Mouse (Mus musculus): ENCODE results near the gene Nkd1.

Nkd1 gene

DNA sequence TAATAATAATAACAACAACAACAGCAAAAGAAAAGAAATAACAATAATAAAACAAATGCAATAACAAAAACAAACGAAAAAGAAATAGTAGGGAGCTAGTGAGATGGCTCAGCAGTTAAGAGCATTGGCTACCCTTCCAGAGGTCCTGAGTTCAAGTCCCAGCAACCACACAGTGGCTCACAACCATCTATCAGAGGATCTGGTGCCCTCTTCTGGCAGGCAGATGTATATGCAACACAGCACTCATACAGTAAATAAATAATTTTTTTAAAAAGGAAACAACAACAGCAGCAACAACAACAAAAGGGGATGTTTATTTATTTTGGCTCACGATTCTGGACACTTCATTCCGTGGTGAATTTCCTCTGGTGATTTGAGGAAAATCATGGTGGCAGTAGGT lies 98.4 kb downstream of the Nkd1 start:
- DNase-seq (ENCODE audit: low spot score in 2 of 2): no peak

DNA sequence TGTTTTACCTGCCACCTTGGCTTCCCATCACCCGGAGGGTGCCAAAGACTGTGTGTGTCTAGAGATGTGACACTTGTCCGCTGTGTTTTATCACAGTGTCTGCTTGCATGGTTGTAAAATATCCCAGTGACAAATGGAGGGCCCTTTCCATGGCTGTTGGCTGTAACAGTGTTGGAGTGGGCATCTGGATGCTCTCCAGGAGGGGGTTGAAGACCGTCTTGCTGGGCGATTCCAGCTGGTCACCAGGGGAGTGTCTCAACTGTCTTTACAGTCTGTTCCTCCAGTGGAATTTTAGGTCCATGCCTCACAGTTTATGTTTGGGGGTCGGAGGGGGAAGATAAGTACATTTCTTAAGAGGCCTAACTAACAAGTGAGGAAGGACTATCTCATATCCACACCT lies 99.8 kb downstream of the Nkd1 start:
- no peak for DNase-seq (ENCODE audit: low spot score in 2 of 2)

- DNase-seq (ENCODE audit: low spot score in 2 of 2): peak; percentile 11 to 70
These were observed 100.3 kb downstream of the Nkd1 start for GRCm38 (mm10) chr8:88621408-88621807.

DNA sequence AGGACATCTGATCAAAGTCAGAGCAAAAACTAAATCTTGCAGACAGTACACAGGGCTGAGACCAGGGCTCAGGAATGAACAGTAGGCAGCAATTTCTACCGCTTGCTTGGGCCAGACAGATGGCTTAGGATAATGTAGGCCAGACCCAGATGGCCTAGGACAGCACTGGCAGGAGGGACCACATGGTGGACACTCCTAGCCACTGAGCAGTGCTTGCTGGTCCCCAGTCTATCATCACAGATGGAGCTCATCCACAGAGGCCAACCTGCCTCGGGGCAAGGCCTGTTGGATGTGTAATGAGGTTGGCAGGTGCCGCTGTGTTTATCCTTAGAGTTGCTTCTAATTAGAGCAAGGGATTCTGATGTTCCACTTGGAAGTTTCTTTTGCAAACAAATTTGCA lies 102.2 kb downstream of the Nkd1 start:
- no peak for DNase-seq (ENCODE audit: low spot score in 2 of 2)

GRCm38 (mm10) chr8:88624276-88624675 lies 103.1 kb downstream of the Nkd1 start:
- DNase-seq (ENCODE audit: low spot score in 2 of 2): no peak

- no peak for DNase-seq (ENCODE audit: low spot score in 2 of 2)
These were observed 105.3 kb downstream of the Nkd1 start for GRCm38 (mm10) chr8:88626433-88626832.

GRCm38 (mm10) chr8:88626940-88627264 lies 105.7 kb downstream of the Nkd1 start:
- no peak for DNase-seq (ENCODE audit: low spot score in 2 of 2)

GRCm38 (mm10) chr8:88627265-88627991 lies 106.3 kb downstream of the Nkd1 start:
- peak; percentile 68 to 71 for DNase-seq (ENCODE audit: low spot score in 2 of 2)

DNA sequence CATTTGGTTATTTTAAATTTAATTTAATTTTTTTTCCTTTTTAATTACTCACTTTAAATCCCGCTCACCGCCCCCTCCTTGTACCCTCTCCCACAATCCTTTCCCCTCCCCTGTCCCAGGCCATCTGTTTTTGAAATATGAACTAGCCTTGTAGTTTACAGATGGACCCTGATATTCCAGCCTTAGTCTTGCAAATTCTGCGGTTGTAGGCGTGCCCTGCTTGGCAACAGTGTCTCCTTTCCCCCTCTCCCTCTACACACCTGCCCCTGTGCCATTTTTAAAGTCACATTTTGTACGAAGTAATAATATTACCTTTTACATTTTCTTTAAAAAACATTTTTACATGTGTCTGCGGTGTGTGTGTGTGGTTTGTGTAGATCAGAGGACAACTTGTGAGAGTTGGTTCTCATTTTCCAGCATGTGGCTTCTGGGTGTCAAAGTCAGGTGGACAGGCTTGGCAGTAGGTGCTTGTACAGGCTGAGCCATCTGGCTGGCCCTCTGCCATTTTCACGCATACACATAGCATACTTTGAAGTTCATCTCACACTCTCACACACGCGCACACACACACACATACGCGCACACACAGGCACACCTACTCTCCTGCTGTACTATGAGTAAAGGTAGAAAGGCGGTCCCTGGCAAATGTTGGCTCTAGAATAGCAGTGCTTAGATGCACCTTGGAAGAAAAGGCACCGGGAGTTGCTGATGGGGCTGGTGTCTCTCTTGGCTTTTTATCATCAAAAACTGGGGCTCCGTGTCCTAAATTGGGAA lies 107.0 kb downstream of the Nkd1 start:
- DNase-seq (ENCODE audit: low spot score in 2 of 2): no peak

DNA sequence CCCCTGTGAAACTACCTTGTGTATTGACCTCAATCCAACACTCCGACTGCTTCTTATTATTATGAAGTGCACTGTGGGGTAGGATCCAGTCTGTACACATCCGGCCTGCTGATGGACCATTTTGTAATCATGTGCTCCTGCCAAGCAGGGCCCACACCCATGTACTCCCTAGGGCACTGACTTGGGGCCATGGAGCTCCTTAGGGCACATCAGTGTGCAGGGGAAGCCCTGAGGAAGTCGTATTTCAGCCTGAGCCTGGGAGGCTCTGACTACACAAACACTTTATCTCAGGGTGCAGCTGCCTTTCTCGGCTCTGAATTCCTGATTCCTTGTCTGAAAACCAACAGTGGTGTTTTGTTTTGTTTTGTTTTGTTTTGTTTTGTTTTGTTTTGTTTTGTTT lies 109.1 kb downstream of the Nkd1 start:
- DNase-seq (ENCODE audit: low spot score in 2 of 2): peak; percentile 30 to 49

DNA sequence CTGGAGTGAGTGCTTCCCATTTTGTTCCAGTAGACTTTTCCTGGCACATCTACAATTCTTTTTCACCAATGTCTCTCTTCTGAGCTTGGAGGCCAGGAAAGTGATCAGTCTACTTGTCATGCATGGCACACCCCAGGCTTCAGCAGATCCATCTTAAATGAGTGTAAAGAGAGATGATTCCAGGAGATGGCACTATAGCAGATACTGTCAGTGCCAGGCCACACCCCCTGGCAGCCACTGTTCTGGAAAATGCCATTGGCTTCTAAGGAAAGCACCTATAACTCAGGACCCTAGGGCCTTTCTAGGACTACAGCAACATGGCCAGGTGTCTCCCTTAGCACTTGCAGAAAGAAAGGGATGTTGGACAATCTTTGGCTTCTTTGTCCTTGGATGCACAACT lies 109.9 kb downstream of the Nkd1 start:
- peak in 1 of 2 experiments; percentile 7 for DNase-seq (ENCODE audit: low spot score in 2 of 2)

- DNase-seq (ENCODE audit: low spot score in 2 of 2): peak; percentile 71 to 88
These were observed 112.2 kb downstream of the Nkd1 start for GRCm38 (mm10) chr8:88633343-88633765.

DNA sequence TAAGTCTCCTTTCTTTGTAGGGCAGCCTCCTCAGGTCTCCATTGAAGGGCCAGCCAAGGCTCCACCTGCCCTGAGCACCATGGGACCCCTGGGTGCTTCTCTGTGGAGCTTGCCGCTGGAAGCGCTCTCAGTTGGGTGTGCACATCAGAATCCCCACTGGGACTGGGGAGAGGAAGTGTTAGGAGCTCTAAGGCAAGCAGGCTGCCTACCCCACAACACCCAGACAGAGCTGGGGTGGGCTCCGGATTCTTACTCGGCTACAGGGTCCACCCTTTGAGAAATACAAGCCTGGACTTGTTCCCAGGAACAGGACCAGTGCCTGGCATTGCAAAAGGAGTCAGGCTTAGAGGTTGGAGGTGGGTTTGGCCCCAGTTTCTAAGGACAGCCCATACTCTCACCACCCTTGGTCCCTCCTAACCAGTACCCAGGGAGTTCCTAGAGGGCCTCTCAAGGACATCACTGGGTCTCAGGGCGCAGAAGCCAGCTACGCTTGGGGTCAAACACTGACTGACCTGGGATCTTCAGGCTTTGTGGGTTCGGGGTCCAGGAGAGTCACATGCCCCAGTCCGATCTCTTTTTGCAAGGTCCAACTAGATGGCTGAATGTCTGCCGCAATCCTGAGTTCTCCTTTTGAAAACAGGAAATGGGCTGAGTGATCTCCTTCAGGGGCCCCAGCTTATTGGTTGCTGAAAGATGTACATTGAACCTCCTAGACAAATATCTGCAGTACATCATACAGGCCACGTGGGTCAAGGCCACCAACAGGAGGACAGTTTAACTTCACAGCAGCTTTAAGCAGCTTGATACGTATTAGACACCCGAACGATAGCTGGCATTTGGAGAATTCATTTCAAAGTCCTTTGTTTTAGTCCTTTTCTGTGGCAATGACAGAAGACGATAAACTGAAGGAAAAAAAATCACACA lies 114.6 kb downstream of the Nkd1 start, which contains the start of gene Snx20:
Gene Snx20, minus strand, starts transcription at position 655 of the 924 bp plus-strand sequence.
- DNase-seq (ENCODE audit: low spot score in 2 of 2): peak; percentile 42 to 67

DNA sequence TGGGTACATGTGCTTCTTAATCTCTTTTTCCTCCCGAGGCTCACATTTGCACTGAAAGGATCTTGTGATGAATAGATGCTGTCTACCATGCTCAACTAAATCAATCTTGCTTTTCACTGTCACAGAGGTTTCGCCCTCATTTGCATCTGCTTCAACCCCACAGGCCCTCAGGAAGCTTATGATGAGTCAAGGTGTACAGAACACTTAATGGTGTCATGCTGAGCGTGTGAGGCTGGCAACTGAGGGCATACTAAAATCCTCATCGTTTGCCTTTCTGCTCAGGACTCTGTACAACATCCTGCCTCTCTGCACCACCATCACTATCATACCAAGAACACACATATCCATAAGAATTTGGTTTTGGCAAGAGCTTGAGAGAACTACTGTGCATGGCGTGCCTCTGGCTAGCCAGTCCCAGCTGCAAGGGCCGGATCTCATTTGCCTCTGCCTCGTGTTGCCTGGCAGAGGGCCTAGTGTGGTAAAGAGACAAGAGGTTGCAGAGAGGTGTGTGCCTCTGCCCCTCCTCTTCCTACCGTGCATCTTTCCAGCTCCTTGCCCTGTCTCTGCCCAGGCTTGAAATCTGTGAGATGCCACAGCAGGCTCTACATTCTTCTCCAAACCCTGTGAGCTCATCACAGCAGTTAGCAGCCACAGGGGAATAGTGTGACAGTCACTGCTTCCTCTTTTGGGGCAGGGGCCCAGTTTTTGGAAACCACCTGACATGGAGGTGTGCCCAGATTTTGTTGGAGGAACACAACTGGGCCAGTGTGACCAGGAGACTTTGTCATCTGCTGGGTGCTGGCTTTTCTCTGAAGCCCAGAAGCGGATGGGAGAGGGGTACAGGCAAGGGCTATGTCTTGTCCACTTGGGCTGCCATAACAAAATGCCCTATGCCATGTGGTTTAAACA lies 116.2 kb downstream of the Nkd1 start:
- no peak for DNase-seq (ENCODE audit: low spot score in 2 of 2)

- no peak for DNase-seq (ENCODE audit: low spot score in 2 of 2)
These were observed 117.8 kb downstream of the Nkd1 start for GRCm38 (mm10) chr8:88638908-88639307.

DNA sequence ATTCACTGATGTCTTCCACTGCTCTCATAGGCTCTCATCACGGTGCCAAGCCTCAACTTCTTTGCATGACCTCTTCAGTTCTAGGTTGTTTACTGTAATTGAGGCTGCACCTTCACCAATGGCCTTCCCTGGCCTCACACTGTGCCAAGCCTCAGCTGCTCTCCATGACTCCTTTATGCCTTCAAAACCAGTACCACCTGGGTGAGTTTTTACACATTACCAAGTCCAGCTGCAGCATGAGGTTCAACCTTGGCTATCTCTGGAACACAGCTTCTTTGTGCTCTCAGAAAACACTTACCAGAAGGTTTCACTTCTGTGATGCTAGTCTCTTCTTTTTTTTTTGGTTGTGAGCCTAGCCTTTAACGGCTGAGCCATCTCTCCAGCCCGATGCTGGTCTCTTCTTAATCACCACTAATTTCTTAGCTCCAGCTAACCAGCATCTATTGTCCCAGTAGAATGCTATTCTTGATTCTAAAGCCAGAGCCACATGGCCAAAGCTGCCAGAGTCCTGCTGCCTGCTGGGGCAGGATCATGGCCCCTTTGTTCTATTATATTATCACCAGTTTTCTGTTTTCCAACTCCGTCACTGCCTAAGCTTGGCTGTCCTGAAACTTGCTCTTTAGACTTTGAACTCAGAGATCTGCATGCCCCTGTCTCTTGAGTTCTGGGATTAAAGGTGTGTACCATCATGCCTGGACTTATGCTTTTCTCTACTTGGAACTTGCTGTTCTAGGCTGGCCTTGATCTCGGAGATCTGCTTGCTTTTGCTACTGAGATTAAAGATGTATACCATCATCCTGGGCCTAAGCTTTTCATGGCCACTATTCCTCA lies 121.8 kb downstream of the Nkd1 start:
- DNase-seq (ENCODE audit: low spot score in 2 of 2): no peak
